Comparison of ENCODE assay signal across 8 mouse cellular contexts in the genomic region with DNA sequence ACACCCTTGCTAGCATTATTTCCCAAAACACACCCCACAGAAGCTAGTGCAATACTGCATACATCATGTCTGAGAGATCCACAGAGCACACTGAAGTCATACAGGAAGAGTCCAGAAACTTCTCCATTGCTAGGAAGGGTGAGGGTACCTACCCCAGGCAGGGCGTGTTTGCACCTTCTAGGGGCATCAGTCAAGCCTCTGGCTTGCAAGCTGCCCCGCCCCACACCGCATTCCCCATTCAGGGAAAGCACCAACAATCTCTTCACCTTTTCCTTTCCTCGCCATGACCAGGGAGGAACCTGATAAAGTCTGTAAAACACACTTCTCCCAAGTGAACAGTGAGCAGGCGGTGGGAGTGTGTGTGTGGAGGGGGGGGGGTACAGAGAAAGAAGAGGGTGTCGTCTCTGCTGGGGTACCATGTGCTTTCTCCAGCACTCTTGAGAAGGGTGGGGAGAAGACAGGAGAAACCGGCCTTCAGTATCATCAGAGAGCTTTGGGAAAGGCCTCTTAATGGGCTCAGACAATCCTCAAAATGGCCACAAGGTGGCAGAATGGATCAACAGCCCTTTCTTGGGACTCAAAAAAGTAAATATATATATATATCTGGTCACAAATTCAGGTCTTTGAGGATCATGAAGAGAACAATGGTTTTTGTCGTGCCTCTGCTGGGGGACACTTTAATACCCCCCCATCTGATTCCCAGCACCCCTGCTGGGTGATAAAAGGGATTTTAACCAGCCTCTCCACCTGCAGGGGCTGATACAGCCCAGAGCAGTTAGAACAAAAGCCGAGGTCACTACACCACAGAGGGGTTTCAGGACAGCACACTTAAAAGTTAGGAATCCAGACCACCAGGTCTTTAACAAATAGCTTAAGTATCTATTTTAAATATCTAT.
DNase-seq lines count a peak whose midpoint lies in the region; ATAC-seq lines count a peak whose summit lies in the region.

No protein-coding gene starts in this region.

- ATAC-seq in intestine, embryonic 15.5 days = peak; percentile 65
- peak; percentile 66 for ATAC-seq in midbrain, embryonic 16.5 days

- DNase-seq in B cell, adult 2 months = peak; percentile 72 to 74
- DNase-seq in WW6 (ENCODE audit: low read depth, low spot score) = peak; percentile 29
- peak; percentile 76 to 83 for DNase-seq in cerebellum, postnatal 25 days
- peak; percentile 63 for DNase-seq in gastrocnemius, postnatal 10 days
- peak; percentile 61 to 66 for DNase-seq in left cerebral cortex, postnatal 36 days (ENCODE audit: low spot score in 2 of 2)
- peak; percentile 69 for DNase-seq in thymus, postnatal 0 days (ENCODE audit: low spot score)

- peaks cover 12% of the 10 kb centered on the region; the same call in 1 of the 2 replicates for H3K4me1 ChIP-seq in intestine, embryonic 15.5 days (replicated peaks)
- H3K4me1 ChIP-seq in midbrain, embryonic 16.5 days (ENCODE audit: control insufficient read depth, insufficient read depth, low read length) = peaks cover 5% of the 10 kb centered on the region

- no peak overlapping the region for H3K27ac ChIP-seq in intestine, embryonic 15.5 days
- H3K27ac ChIP-seq in midbrain, embryonic 16.5 days (ENCODE audit: low read length) = no peak overlapping the region

- 37% methylated on average over 9 of the region's 9 CpGs for WGBS in intestine, embryonic 15.5 days
- WGBS in midbrain, embryonic 16.5 days = 30% methylated on average over 9 of the region's 9 CpGs

- no peak overlapping the region for H3K9ac ChIP-seq in intestine, embryonic 15.5 days
- no peak overlapping the region for H3K9ac ChIP-seq in midbrain, embryonic 16.5 days (ENCODE audit: low read depth, low read length)

- H3K36me3 ChIP-seq in intestine, embryonic 15.5 days = no peaks in the 10 kb centered on the region
- no peaks in the 10 kb centered on the region for H3K36me3 ChIP-seq in midbrain, embryonic 16.5 days (ENCODE audit: control insufficient read depth, insufficient read depth, low read length)

- intact Hi-C loops in left cerebral cortex, postnatal 36 days (cut with DNase I) = loop anchor here (2.0 to 5.0 kb wide), 4 partner anchors 65 to 366 kb away; partner anchors contain the start of gene Rapgef2

- H3K4me3 ChIP-seq in intestine, embryonic 15.5 days (replicated peaks) = no peak overlapping the region
- no peak overlapping the region for H3K4me3 ChIP-seq in midbrain, embryonic 16.5 days (ENCODE audit: low read depth, low read length)

- no peaks in the 10 kb centered on the region for H3K27me3 ChIP-seq in intestine, embryonic 15.5 days (replicated peaks)
- H3K27me3 ChIP-seq in midbrain, embryonic 16.5 days (ENCODE audit: control insufficient read depth, insufficient read depth, low read depth, low read length) = no peaks in the 10 kb centered on the region

- peak overlapping the region; percentile 28; the same call in 1 of the 2 replicates for H3K4me2 ChIP-seq in intestine, embryonic 15.5 days (replicated peaks)
- H3K4me2 ChIP-seq in midbrain, embryonic 16.5 days (ENCODE audit: low read length) = no peak overlapping the region

- no peaks in the 10 kb centered on the region for H3K9me3 ChIP-seq in intestine, embryonic 15.5 days
- H3K9me3 ChIP-seq in midbrain, embryonic 16.5 days (replicated peaks; ENCODE audit: control insufficient read depth, low read length, poor library complexity, severe bottlenecking) = no peaks in the 10 kb centered on the region

Comparison
In these comparisons a context has a peak if more than half of its experiments do, and no peak if none do; other contexts are left out.
1. DNase-seq: peak in every context shown above with its lines; median percentile 80 in cerebellum, postnatal 25 days; 73 in B cell, adult 2 months; 69 in thymus, postnatal 0 days; 64 in left cerebral cortex, postnatal 36 days; 63 in gastrocnemius, postnatal 10 days; 29 in WW6.